10 mouse cellular contexts compared by ENCODE assay signal in genomic region chrX:101334606-101335005, GRCm38 (mm10). TPM values are rescaled to one million over a fixed set of nuclear protein-coding genes. Genes with fewer than 3 reads are reported as not detected.
A peak's percentile ranks its signal among the peaks of the same experiment; 100 is the strongest.
DNase-seq lines count a peak whose midpoint lies in the region; TF ChIP-seq lines count a peak whose summit lies in the region.
"Had no signal": no experiment of that assay in that cellular context is flagged by ENCODE, and none has a peak within 500 bp of the region (broad histone marks: within the 10 kb centered on the region; RNA-seq: fewer than 3 reads in every experiment).

No protein-coding gene starts in this region.

- no peaks in the 10 kb centered on the region for H3K27me3 ChIP-seq in kidney, adult 2 months (replicated peaks; ENCODE audit: control insufficient read depth, insufficient read depth, low read length)

- H3K4me3 ChIP-seq in kidney, adult 2 months (ENCODE audit: insufficient read depth, low read depth, low read length): no peak overlapping the region

- TF ChIP-seq POLR2A in kidney, adult 2 months (IDR thresholded peaks at IDR 0.05; ENCODE audit: low read depth, low read length): no peak

- DNase-seq in kidney, adult 2 months: peak; percentile 25
- DNase-seq in kidney, adult 18-20 months: no peak
- DNase-seq in B cell, adult 2 months: peak; percentile 26 to 66
- peak; percentile 36 for DNase-seq in NIH3T3 (ENCODE audit: low read depth)
- peak; percentile 16 for DNase-seq in lung, postnatal 14 days
- no peak for DNase-seq in right cerebral cortex, adult 18-20 months
- no peak for DNase-seq in cerebellum, adult 9-10 months
- no peak for DNase-seq in right cerebral cortex, adult 2 months (ENCODE audit: low spot score in 2 of 2)
- DNase-seq: kidney, postnatal 14 days had no signal

- H3K36me3 ChIP-seq in kidney, adult 2 months (ENCODE audit: control insufficient read depth, insufficient read depth, low read length): no peaks in the 10 kb centered on the region

- peak; percentile 22; the same call in 1 of the 2 replicates for TF ChIP-seq CTCF in kidney, adult 2 months (conservative IDR thresholded peaks at IDR 0.05; ENCODE audit: insufficient read depth, insufficient read length, low read depth, low read length)

- 92% methylated on average over 5 of the region's 5 CpGs for WGBS in kidney, adult 2 months

- H3K27ac ChIP-seq in kidney, adult 2 months (ENCODE audit: insufficient read depth, low read depth, low read length): no peak overlapping the region

- H3K4me1 ChIP-seq in kidney, adult 2 months (ENCODE audit: control insufficient read depth, insufficient read depth, low read length): peaks cover 4% of the 10 kb centered on the region; the same call in 1 of the 2 replicates

RNA-seq across cellular contexts. Expression of gene Nlgn3, which starts 35.6 kb away (rescaled TPM):
- polyA plus RNA-seq in kidney, adult 2 months (2012; rRNA removed): 0.18 and 0.31 TPM in 2 replicates

RNA-seq across cellular contexts. Expression of gene Gjb1, which starts 41.6 kb away (rescaled TPM):
- 122 and 132 TPM in 2 replicates for polyA plus RNA-seq in kidney, adult 2 months (2012; rRNA removed)
- polyA plus RNA-seq: neural tube, embryonic 11.5 days had no signal

Comparison
In these comparisons a context has a peak if more than half of its experiments do, and no peak if none do; other contexts are left out.
1. DNase-seq: peak in kidney, adult 2 months (single experiment), B cell, adult 2 months (2 of 2), NIH3T3 (single experiment) and lung, postnatal 14 days (single experiment); none in kidney, adult 18-20 months (single experiment), right cerebral cortex, adult 18-20 months (single experiment), cerebellum, adult 9-10 months (single experiment) and right cerebral cortex, adult 2 months (0 of 2).